Mouse (Mus musculus): ENCODE results near the gene Babam1.
"Not testable (repeated sequence)": the region's sequence is repeated elsewhere in the genome, so short reads cannot be mapped to it uniquely, and the experiment has no call there.

Babam1 gene

GRCm38 (mm10) chr8:71408231-71408630 is 11.6 kb downstream of the Babam1 start:
- no peak for DNase-seq

GRCm38 (mm10) chr8:71411535-71412273 is 15.0 kb downstream of the Babam1 start:
- DNase-seq, result peak; percentile 57

- DNase-seq, result no peak
Observed at GRCm38 (mm10) chr8:71422121-71422520, 25.5 kb downstream of the Babam1 start.

- not testable (repeated sequence) for DNase-seq
Observed at GRCm38 (mm10) chr8:71432935-71433334, 36.3 kb downstream of the Babam1 start.

GRCm38 (mm10) chr8:71437041-71437440 is 40.4 kb downstream of the Babam1 start:
- no peak for DNase-seq

- DNase-seq, result peak; percentile 71
Observed at GRCm38 (mm10) chr8:71441404-71441803, 44.7 kb downstream of the Babam1 start.

- DNase-seq, result no peak
Observed at GRCm38 (mm10) chr8:71445096-71445495, 48.4 kb downstream of the Babam1 start.

GRCm38 (mm10) chr8:71451337-71451736 is 54.7 kb downstream of the Babam1 start:
- no peak for DNase-seq

- peak; percentile 7 for DNase-seq
Observed at GRCm38 (mm10) chr8:71451777-71452176, 55.1 kb downstream of the Babam1 start.

- peak; percentile 11 for DNase-seq
Observed at GRCm38 (mm10) chr8:71452669-71453068, 56.0 kb downstream of the Babam1 start.

Data from thymus, postnatal 4 days (tissue).